8 mouse cellular contexts compared by ENCODE assay signal in the genomic region with DNA sequence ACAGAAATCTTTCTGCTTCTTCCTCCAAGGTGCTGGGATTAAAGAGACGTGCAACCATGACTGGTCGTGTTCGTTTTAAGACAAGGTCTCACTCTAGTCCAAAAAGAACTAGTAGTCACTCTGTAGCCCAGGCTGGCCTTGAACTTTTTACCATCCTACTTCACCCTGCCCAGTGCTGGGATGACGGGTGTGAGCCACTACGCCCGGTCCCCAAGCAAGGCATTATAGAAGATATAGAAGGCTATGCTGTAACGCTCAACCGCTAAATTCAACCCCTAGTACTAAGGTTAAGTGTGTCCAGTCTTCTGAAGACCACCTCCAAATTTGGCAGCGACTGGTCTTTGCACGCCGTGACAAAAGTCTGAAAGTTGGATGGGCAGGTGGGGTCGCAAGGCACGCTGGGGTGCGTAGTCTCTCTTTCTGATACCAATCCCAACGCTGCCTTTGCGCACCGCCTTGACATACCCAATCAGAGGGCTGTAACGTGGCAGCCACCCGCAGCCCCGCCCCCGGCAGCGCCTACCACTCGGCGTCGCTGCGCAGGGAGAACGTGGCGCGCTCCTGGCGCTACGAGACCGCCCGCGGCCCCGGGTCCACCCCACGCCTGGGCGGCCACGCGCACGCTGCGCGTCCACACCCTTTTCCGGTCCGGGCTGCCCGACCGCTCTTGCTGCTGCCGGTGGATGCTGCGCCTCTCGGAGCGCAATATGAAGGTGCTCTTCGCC. TPM values are rescaled to one million over a fixed set of nuclear protein-coding genes. Genes with fewer than 3 reads are reported as not detected.
A peak's percentile ranks its signal among the peaks of the same experiment; 100 is the strongest.
DNase-seq lines count a peak whose midpoint lies in the region; ATAC-seq lines count a peak whose summit lies in the region.

Ppib (plus strand) TSS at position 640 of the 725 bp plus-strand sequence.

- peak; percentile 94 for DNase-seq in adipocyte (ENCODE audit: low spot score)
- peak; percentile 99 for DNase-seq in embryo, embryonic 10 days (ENCODE audit: low spot score)
- peak; percentile 97 for DNase-seq in gastrocnemius, postnatal 10 days
- DNase-seq in induced T-regulatory cell, adult 2 months (ENCODE audit: low read depth): peak; percentile 97
- peak; percentile 94 to 99 for DNase-seq in left cerebral cortex, adult 9 months (ENCODE audit: low spot score in 2 of 2)
- DNase-seq in right cerebral cortex, postnatal 14 days: peak; percentile 97
- peak; percentile 95 to 98 for DNase-seq in urinary bladder, postnatal 36 days (ENCODE audit: low spot score in 2 of 2)

- peak; percentile 98 for ATAC-seq in megakaryocyte progenitor cell, adult 5-6 weeks (replicated peaks; ENCODE audit: poor library complexity)

RNA-seq across cellular contexts. Expression of gene Ppib, which starts in this region (rescaled TPM):
- 100 to 1,000 TPM; 204 to 237 TPM for total RNA-seq in gastrocnemius, postnatal 10 days (2021)
- 466 and 518 TPM in 2 replicates for total RNA-seq in megakaryocyte progenitor cell, adult 5-6 weeks (2015)
- total RNA-seq in megakaryocyte progenitor cell, adult 5-6 weeks (2017): 761 and 799 TPM in 2 replicates

Comparison
In these comparisons a context has a peak if more than half of its experiments do, and no peak if none do; other contexts are left out.
1. Peak in every context shown above with its lines: DNase-seq and ATAC-seq.